Mouse (Mus musculus): Measurements from ENCODE around the gene Cdc6.

- no peak for TF ChIP-seq CTCF (IDR thresholded peaks at IDR 0.05; ENCODE audit: low read depth)
- no peak for TF ChIP-seq EP300 (IDR thresholded peaks at IDR 0.05; ENCODE audit: low read depth)
These were observed 60.5 kb downstream of the Cdc6 start for GRCm38 (mm10) chr11:98968079-98968478.
